Mouse (Mus musculus) bone marrow, adult 2 months (tissue): Measurements from ENCODE around the gene Lrp2.

Experiments
- CTCF ChIP-seq: fragments of 200-500 bp; IDR thresholded peaks from 2 replicates; pipeline ENCODE4 v1.5.1; 2011; ENCODE audit warnings: low read length, control low read depth; ENCODE audit not compliant: control insufficient read depth, insufficient read depth
- POLR2A ChIP-seq: fragments of 200-500 bp; IDR thresholded peaks from 2 replicates; pipeline ENCODE4 v1.6.1; 2011; ENCODE audit warnings: low read depth, mild to moderate bottlenecking, control low read depth, low read length, borderline replicate concordance; ENCODE audit not compliant: control insufficient read depth

DNA sequence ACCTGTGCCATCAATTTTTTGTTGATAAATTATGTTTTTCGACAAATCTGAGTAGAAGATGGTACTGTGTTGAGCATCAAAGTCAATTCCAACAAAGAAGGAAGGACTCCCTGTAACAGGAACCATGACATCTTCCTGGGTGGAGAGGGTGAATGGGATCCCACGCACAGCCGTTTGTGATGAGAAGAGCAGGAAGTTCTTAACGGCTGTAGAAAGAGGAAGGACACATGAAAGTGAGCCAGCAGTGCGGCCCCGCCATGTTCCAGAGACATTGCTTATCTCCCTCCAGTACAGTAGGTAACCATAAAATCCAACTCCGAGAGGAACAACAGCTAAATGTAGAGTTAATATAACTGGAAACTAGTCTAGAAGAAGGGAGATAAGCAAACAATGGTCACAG, 67.6 kb downstream of the Lrp2 start:
- no peak for TF ChIP-seq CTCF
- no peak for TF ChIP-seq POLR2A
